Mouse (Mus musculus) large intestine, adult 2 months (tissue): ENCODE measurements around the gene Ncapd3. TPM values are rescaled to one million over a fixed set of nuclear protein-coding genes. Genes with fewer than 3 reads are reported as not detected.

Experiments used
- DNase-seq: peaks from one replicate; pipeline ENCODE4 v3.0.0-alpha.2; 2012; ENCODE audit warnings: low read depth, low spot score
- WGBS: fragments of 180-500 bp; shearing (Covaris S2); methylation state at CpG from one replicate; pipeline ENCODE4 v1.1.7; 2018; 5-methylcytosine and 5-hydroxymethylcytosine counted together
- polyA plus RNA-seq: library from polyadenylated mRNA; depleted of rRNA; stranded (reverse); fragments of >200 nt; gene quantifications from 2 replicates; pipeline ENCODE4 v1.2.3, GENCODE M21; 2012

Ncapd3 gene
- polyA plus RNA-seq, 1 experiment: 9.5 TPM

DNA sequence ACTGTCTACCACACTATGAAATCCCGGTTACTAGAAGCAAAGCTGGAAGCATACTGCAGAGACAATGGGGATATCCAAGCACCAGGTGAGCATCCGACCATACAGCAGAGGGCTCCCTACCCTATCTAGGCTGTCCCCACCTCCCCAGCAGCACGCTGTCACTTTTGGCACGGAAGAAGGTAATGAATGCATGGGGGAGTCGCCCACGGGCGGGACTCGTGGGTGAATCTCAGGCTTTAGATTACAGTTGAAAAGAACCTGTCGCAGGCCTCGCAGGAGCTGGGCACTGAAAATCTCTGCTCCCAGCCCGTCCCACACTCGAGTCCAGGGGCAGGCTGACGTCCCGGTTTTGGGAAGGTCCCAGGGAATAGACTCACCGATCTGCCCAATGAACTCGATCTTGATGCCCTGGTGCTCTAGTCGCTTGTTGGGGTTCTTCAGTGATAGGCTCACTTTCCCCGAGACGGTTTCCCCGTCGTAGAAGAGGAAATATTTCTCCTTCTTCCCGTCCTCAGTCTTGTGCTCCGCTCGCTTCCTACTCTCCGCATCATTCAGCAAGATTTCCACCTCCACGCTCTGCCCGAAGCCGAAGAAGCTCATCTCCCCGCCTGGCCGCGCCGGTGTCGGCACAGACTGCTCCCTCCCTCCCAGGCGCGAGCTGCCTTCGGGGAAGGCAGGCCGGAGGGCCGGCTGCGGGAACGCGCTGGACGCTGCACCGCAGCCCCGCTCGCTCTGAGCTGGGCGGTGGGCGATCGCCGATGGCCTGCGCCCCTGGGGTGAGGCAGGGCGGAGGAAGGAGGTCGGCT lies 750 bp upstream of the Ncapd3 start:
- DNase-seq: peak; percentile 27
- WGBS: under 1% methylated on average over 52 of the region's 52 CpGs

DNA sequence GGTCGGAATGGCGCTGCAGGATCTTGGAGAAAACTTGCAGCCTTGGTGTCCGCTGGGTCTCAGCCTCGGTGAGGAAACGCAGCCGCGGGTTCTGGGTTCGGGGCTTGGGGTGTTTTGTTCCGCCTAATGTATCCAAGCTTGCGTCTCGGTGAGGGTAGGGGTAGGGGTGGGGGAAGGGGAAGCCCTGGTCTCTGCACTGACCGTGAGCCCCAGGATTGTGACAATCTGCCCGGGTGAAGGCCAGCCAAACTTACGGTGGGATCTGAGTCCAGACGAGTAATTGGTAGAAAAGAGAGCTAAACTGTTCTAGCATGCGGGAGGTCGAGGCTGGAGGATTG lies 757 bp downstream of the Ncapd3 start:
- WGBS: under 1% methylated on average over 17 of the region's 17 CpGs
- peak; percentile 4 for DNase-seq

DNA sequence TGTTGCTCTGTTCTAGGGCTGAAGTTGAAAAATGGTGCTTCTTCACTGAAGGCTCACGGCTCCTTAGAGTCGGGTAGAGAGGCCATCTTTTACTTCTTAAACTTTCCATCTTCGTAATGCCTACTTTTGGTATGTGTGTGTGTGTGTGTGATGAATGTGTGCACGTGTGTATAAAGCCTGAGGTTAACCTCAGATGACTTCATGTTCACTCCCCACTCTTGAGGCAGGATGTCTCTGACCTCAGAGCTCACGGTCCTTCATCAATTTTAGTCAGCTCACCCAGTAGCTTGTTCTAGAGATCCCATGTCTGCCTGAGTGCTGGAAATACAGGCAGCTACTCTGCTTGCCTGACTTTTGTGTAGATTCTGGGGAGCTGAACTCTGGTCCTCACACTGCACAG lies 13.9 kb downstream of the Ncapd3 start:
- no peak for DNase-seq
- WGBS: 80% methylated on average over 5 of the region's 5 CpGs

DNA sequence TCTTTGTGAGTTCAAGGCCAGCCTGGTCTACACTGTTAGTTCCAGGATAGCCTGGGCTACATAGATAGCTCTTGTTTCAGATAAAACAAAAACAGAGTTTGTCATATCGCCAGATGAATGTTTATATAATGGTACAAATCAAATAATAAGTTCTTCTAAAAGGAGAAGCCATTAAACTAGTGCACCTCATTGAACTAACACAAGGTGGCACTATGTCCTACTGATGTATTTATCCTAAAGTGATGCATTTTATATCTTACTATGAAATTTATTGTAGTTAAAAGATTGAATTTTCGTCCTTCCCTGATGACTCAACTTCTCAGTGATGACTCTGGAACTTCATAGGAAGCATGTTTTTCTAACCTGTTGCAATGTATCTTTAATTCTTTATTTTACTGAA lies 19.5 kb downstream of the Ncapd3 start:
- no peak for DNase-seq
- 73% methylated on average over 2 of the region's 2 CpGs for WGBS

DNA sequence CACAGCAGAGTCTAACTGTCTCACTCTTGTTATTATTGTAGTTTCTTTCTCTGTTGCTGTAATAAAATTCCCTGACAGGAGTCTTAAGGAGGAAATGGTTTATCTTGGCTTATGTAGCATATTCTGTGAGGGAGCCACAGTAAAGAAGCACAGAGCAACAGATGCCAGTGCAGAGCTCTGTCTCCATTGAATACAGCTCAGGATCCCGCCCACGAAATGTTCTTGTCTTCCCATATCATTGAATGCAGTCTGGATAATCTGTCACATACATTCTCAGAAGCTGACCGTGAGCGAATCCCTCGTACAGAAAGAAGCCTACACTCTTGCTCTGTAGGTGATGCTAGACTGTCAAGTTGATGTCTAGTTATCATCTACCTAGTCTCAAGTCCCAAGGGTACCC lies 28.4 kb downstream of the Ncapd3 start:
- WGBS: 87% methylated on average over 5 of the region's 5 CpGs
- no peak for DNase-seq

DNA sequence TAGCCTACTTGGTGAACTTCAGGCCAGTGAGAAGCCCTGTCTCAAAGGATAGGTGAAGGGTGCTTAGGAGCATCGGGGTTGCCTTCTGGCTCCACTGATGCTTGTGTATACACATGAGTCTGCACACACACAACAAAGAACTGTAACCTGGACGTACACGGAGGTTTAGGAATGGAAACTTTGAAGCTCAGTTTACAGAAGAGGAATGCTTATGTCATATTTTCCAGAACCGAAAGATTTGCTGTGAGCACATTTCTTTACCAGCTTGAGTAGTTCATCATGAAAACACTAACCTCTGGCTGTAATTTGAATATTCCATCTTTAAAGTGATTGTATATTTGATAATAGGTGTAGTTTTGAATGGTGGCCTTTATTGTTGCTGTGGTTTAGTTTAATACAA lies 40.9 kb downstream of the Ncapd3 start:
- DNase-seq: no peak
- 81% methylated on average over 4 of the region's 4 CpGs for WGBS

DNA sequence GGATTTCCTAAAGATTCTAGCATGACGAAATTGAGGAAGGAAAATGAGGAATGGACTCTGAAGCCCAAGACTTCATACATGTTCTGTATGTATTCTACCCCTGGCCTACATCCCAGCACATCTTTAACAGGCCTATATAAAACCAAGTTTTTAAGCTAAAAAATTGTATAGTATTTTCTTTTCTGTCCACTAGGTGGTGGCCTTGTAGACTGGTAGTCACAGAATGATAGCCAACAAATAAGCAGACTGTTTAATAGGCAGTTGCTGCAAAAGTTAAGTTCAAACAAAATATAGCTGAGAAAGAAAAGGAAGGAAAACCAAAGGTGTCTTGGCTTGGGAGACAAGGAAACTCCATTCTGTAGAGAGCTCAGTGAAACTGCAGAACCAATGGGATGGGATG lies 44.7 kb downstream of the Ncapd3 start:
- 86% methylated on average over 1 of the region's 1 CpGs for WGBS
- no peak for DNase-seq

DNA sequence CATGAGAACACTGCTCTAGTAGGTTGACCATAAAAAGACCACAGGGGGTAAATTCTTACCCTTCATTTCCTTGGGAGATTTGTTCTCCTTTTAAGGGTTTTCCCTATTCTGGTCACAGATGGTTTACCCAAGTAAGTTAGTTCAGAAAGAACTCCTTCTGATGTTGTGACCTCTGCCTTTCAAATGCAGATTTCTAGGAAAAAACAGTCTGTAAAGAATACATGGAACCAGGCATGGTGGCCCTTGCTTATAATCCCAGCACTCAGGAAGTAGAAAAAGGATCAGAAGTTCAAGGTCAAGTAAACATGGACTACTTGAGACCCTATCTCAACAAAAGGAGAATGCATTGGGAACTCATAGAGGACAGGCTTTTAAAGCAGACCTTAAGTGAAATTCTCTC lies 45.8 kb downstream of the Ncapd3 start:
- DNase-seq: no peak

DNA sequence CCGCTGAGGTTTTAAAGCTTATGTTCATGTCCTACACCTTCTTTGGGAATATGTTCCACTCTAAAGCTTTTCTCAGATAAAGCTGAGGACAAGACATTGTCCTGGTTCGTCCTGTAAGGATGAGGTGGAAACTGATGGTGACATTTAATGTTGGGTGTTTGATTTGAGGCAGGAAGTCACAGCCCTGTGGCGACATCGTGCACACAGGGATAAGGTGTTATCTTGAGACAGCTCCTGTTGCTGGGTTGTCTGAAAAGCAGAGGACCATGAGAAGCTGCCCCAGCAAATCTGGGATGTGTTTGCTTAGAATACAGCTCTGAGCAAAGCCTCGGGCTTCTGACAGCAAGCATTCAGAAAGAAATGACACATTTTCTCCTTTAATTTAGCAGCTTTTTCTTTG lies 56.3 kb downstream of the Ncapd3 start:
- no peak for DNase-seq
- 93% methylated on average over 5 of the region's 5 CpGs for WGBS

DNA sequence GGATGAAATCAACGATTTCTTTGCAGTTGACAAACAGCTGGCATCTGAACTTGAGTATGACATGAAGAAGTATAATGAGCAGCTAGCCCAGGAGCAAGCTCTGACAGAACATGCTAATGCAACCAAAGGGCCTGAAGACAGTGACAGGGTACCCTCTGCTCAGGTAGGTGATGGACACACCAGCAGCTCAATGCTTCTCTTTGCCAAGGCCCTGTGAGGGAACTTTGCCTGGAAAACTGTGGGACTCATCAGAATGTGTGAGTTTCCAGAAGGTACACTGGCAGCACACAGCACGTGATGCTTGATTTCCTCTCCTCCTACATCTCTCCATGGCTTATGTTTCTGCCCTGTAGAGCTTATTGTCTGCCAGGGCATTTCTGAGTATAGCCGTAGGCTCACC lies 57.4 kb downstream of the Ncapd3 start:
- DNase-seq: no peak
- WGBS: 84% methylated on average over 3 of the region's 3 CpGs

DNA sequence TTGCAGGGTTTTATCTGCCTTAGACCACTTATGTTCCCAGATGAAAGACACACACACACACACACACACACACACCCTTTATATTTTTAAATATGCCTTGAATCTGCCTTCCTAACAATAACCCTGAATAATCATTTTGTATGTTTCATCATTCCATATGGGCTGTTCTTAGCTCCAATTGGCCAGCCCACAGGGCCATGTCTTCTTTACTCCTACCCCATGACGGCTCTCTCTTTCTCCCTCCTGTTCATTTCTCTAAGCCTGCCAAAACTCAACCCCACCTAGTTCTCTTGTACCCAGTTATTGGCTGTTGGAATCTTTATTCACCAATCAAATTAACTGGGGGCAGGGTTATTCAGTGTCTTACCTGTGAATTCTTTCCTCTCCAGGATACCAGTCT lies 60.2 kb downstream of the Ncapd3 start:
- DNase-seq: no peak
- WGBS: 88% methylated on average over 1 of the region's 1 CpGs

DNA sequence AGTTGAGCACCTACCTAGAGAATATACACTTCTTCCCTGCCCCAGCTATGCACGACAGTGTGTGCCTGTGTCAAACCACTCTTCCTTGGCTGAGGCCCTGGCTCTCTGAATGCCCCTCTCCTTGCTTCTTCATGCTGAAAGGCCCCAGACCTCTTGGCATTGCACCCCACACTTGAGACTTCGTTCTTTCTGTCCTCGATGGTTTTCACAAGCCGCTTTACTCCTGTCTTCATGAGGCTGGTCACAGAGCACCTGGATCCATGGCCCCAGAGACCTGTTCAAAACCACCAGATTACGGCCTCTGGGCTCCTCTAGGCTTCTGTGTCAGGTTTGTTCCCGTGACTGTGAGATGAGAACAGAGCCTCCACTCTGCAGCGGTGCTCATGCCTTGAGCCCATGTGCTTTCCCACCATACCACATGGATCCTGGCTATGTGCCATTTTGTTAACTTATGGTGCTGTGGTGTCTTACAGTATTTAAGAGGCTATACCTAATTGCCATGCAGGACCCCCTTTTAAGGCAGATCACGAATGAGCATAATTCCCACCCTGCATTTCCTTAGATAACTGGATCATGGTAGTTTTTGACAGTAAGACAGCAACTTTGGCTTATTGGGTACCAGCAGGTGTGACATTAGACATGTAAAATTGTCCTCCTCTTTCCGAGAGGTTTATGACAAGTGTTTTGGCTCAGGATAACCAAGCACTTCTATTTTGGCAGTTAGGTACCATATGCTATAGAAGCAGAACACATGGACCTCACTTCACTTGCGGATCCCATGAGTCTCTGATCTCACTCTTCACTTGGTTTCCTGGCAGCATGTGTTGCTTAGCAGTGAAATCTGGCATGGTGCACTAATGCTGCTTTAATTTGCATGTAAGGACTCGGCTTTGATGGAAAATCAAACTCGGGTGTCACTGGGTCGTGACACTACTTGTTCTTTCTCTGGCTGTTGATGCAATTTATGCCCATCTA lies 61.1 kb downstream of the Ncapd3 start:
- no peak for DNase-seq
- 92% methylated on average over 13 of the region's 13 CpGs for WGBS

DNA sequence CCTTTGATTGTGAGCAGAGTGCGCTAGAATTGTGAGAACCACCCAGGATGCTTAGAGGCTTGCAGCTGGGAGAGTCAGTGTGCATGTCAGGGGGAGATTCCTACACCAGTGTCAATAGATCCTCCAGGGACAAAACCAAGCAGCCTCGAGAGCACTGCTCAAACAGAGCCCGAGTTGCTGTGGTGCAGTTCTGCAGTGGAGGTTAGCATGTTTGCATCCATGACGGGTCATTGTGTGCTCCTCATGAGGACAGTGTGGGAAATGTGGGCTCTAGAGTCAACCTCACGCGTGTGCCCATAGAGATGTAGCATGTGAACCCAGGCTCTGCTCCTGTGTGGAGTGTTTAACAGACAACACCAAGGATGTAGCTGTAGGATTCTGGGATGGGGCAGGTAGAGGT lies 62.9 kb downstream of the Ncapd3 start:
- DNase-seq: no peak
- 95% methylated on average over 6 of the region's 6 CpGs for WGBS

DNA sequence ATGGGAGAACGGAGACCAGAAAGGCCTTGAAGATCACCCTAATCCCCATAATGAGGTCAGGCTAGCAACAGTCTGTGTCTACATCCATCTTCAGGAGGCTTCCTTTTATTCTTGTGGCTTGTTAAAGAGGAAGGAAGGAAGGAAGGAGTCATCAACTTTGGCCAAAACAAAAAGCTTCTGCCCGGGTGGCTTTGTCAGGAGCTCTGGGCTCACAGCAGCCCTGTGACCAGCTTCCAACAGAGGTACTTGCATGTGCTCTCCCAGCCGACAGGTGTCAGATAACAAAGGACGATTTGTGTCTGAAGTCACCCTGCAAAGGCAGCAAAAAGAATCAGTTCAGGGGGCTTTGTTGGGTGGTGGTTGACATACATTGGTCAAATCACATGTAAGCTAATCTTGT lies 68.1 kb downstream of the Ncapd3 start:
- 51% methylated on average over 4 of the region's 4 CpGs for WGBS

DNA sequence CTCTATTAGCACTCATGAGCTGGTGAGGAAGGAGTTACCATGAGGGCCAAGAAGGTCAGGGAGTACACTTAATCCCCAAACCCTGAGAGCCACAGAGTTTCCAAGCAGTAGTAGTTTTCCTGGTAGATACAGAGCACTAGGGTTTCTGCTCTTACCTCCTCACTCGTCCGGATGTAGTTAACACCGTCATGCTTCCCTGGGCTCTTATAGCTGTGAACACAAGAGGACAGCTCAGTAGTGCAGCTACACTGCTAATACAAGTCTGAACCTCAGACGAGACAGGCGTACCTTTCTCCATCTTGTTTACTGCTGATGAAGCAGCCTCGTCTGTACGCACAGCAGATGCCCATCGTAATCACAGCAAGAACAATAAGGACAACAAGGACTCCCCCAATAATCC lies 68.6 kb downstream of the Ncapd3 start:
- WGBS: 90% methylated on average over 8 of the region's 8 CpGs
- DNase-seq: no peak

More for the DNA sequence above, 68.1 kb downstream of the Ncapd3 start:
- DNase-seq: no peak

DNA sequence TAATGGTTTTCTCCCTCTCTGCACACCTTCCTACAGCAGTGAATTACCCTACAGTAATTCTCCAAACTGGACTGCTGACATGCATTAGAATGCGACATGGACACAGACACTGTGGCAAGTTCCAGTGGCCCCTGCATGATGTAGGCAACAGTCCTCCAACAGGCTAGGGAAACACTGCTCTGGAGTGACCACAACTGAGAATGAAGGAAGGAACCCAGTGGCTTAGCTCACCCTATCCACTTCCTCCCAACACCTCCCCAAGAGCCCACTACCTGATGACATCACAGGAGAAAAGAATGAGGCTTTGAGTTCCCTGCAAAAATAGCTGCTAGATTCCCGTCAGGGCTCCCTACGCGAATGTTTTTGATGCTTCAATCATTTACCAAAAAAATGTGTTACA lies 69.5 kb downstream of the Ncapd3 start:
- no peak for DNase-seq
- 81% methylated on average over 4 of the region's 4 CpGs for WGBS

DNA sequence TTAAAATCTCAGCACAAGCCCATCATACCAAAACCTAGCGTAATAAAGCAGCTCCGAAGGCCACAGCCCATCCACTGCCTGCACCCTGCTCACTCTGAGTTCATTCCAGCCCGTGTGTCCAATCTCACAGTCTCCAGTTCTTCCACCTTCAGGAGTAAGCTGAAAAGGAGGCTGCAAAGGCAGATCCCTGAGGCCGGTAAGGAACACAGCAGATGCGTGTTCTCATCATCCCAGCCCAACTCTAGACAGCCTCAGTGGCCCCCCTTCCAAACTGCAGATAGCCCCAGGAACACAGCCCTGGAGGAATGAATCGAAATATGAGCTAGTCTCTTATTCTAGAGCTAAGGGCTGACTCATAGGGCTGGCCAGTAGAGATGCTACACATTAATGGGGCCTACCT lies 71.5 kb downstream of the Ncapd3 start:
- 89% methylated on average over 6 of the region's 6 CpGs for WGBS
- DNase-seq: no peak

DNA sequence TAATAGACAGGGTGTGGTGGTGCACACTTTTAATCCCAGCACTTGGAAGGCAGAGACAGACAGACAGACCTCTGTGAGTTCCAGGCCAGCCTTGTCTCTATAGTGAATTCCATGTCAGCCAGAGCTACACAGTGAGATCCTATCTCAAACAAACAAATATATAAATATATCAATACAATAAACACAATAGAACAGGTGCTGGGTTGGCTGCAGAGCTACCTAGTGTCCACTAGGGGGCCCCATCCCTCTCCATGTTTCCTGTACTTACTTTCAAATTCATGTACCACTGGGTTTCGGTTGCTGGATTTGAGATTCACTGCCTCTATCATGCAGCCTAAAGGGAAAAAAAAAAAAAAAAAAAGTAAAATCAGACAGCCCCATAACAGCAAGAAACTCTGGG lies 76.1 kb downstream of the Ncapd3 start:
- DNase-seq: no peak
- 47% methylated on average over 1 of the region's 1 CpGs for WGBS

DNA sequence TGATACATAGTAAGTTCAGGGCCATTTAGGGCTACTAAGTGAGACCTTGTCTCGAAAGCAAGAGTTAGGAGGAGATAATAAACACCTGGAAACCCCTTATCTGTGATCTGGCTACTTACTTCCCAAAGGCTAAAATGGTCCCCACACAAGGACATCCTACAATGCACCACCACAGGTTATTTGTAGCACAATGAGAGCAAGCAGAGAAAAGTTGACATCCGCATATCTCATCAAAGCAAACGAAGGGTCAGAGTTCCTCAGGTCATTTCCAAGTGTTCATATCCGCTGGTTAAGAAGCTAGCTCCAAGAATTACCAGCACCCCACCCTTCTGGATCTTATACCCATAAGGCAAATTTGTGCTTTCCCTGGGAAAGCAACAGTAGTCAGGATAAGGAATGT lies 78.5 kb downstream of the Ncapd3 start:
- DNase-seq: no peak
- 77% methylated on average over 4 of the region's 4 CpGs for WGBS

DNA sequence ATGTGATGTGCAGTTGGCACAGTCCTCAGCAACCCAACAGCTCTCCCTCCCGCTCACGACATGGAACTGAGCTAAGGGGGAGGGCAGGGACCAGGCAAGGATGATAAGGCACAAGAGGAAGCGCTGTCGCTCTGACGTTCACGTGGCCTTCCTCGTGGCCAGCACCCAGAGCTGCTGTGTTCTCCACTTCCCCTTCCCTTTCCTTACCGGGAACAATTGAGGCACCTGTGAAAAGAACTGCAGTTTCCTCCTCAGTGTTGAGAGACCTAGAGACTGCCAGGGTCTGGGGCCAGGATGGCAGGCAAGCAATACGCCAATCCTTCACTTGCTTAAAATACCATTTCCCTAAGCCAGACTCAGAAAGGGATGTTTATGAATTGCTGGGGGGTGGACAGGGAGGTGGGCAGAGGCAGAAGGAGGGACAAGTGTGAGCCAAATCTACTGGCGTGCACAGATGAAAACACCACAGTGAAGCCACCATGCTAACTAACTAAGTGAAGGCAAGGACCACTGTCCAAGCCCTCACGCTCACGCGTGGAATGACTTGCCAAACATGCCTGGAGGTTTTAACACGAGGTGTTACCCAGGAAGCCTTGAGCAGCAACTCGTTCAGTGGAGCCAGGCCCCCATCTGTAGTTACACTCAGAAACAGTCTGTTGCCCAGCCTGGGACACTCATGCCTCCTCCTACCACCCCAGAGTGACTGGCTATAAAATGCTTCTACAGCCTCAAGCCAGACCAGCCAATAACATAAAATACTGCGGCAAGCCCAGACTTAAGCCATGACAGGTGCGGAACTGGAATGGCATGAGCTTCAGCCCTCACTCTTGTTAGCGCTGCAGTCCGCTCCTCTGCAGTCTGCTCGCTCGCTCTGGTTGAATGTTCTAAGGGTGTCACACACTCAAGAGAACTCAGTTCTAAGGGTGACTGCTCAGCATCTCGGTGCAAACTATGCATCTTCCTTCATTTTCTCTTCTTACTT lies 79.8 kb downstream of the Ncapd3 start:
- 64% methylated on average over 22 of the region's 22 CpGs for WGBS
- no peak for DNase-seq
